ENCODE assay signal across 14 mouse cellular contexts in genomic region chr5:118574997-118575396, GRCm38 (mm10). TPM values are rescaled to one million over a fixed set of nuclear protein-coding genes. Genes with fewer than 3 reads are reported as not detected.
DNase-seq lines count a peak whose midpoint lies in the region; ATAC-seq and TF ChIP-seq lines count a peak whose summit lies in the region.
"Had no signal": no experiment of that assay in that cellular context is flagged by ENCODE, and none has a peak within 500 bp of the region (broad histone marks: within the 10 kb centered on the region; RNA-seq: fewer than 3 reads in every experiment).

No protein-coding gene starts in this region.

- no peaks in the 10 kb centered on the region for H3K36me3 ChIP-seq in heart, postnatal 0 days (replicated peaks; ENCODE audit: control insufficient read depth, insufficient read depth, low read length)
- no peaks in the 10 kb centered on the region for H3K36me3 ChIP-seq in heart, adult 2 months (ENCODE audit: control insufficient read depth, insufficient read depth, low read length)
- no peaks in the 10 kb centered on the region for H3K36me3 ChIP-seq in lung, postnatal 0 days (ENCODE audit: insufficient read depth, low read length)
- H3K36me3 ChIP-seq: hindbrain, embryonic 12.5 days; neural tube, embryonic 13.5 days; stomach, embryonic 15.5 days had no signal

- intact Hi-C loops in heart, adult 2 months (cut with DNase I), result no loop called here

- DNase-seq in heart, postnatal 0 days (ENCODE audit: low spot score), result no peak
- DNase-seq in heart, adult 2 months, result no peak
- DNase-seq in lung, postnatal 0 days (ENCODE audit: low spot score), result no peak
- no peak for DNase-seq in lung, postnatal 10 days
- peak; percentile 80 for DNase-seq in R1 (ENCODE audit: low read depth, low spot score)
- DNase-seq in kidney, postnatal 36 days, result no peak
- DNase-seq: embryo, embryonic 11 days; heart, adult 18-20 months; spleen, adult 18-20 months had no signal

- no peak overlapping the region for H3K27ac ChIP-seq in heart, postnatal 0 days (ENCODE audit: low read depth)
- no peak overlapping the region for H3K27ac ChIP-seq in heart, adult 2 months
- H3K27ac ChIP-seq in lung, postnatal 0 days (ENCODE audit: low read length), result no peak overlapping the region
- H3K27ac ChIP-seq: hindbrain, embryonic 12.5 days; neural tube, embryonic 13.5 days; stomach, embryonic 15.5 days had no signal

- 70% methylated on average over 7 of the region's 7 CpGs for WGBS in heart, postnatal 0 days
- 71% methylated on average over 7 of the region's 7 CpGs for WGBS in heart, adult 2 months
- WGBS in lung, postnatal 0 days, result 48% methylated on average over 7 of the region's 7 CpGs

- peak; percentile 11; the same call in 1 of the 2 replicates for TF ChIP-seq CTCF in heart, postnatal 0 days (IDR thresholded peaks at IDR 0.05; ENCODE audit: low read depth)
- no peak for TF ChIP-seq CTCF in heart, adult 2 months (IDR thresholded peaks at IDR 0.05)
- peak; percentile 38; the same call in 1 of the 2 replicates for TF ChIP-seq CTCF in lung, postnatal 0 days (IDR thresholded peaks at IDR 0.05)

- no peak for TF ChIP-seq EP300 in heart, postnatal 0 days (IDR thresholded peaks at IDR 0.05; ENCODE audit: low read depth)
- no peak for TF ChIP-seq EP300 in heart, adult 2 months (IDR thresholded peaks at IDR 0.05; ENCODE audit: insufficient read depth, low read depth, low read length)
- TF ChIP-seq EP300 in lung, postnatal 0 days (IDR thresholded peaks at IDR 0.05), result no peak

- no peak for TF ChIP-seq POLR2A in heart, adult 2 months (IDR thresholded peaks at IDR 0.05; ENCODE audit: insufficient read depth, low read depth, low read length)

- H3K27me3 ChIP-seq in heart, postnatal 0 days (ENCODE audit: control insufficient read depth, insufficient read depth, low read length), result no peaks in the 10 kb centered on the region
- H3K27me3 ChIP-seq in heart, adult 2 months (ENCODE audit: control insufficient read depth, insufficient read depth, low read length), result no peaks in the 10 kb centered on the region
- no peaks in the 10 kb centered on the region for H3K27me3 ChIP-seq in lung, postnatal 0 days (replicated peaks; ENCODE audit: insufficient read depth, low read length)
- H3K27me3 ChIP-seq: hindbrain, embryonic 12.5 days; neural tube, embryonic 13.5 days; stomach, embryonic 15.5 days had no signal

- no peak overlapping the region for H3K4me3 ChIP-seq in heart, postnatal 0 days (ENCODE audit: low read depth, low read length)
- H3K4me3 ChIP-seq in heart, adult 2 months, result no peak overlapping the region
- H3K4me3 ChIP-seq in lung, postnatal 0 days (ENCODE audit: low read depth, low read length), result no peak overlapping the region
- H3K4me3 ChIP-seq: hindbrain, embryonic 12.5 days; neural tube, embryonic 13.5 days; stomach, embryonic 15.5 days had no signal

- ATAC-seq in heart, postnatal 0 days (ENCODE audit: insufficient read depth, low read depth), result no peak
- ATAC-seq in lung, postnatal 0 days, result no peak
- ATAC-seq in megakaryocyte progenitor cell, adult 5-6 weeks (replicated peaks; ENCODE audit: poor library complexity), result peak; percentile 72
- no peak; the same call in 1 of the 2 replicates for ATAC-seq in monocyte, adult 5-6 weeks (replicated peaks; ENCODE audit: insufficient number of reproducible peaks, low FRiP score, low TSS enrichment, poor library complexity, severe bottlenecking)

- no peaks in the 10 kb centered on the region for H3K9me3 ChIP-seq in heart, postnatal 0 days (replicated peaks; ENCODE audit: control insufficient read depth, low read length)
- no peaks in the 10 kb centered on the region for H3K9me3 ChIP-seq in lung, postnatal 0 days (ENCODE audit: low read length)
- H3K9me3 ChIP-seq: hindbrain, embryonic 12.5 days; neural tube, embryonic 13.5 days; stomach, embryonic 15.5 days had no signal

- no peak overlapping the region for H3K4me2 ChIP-seq in heart, postnatal 0 days (ENCODE audit: low read depth, low read length)
- no peak overlapping the region for H3K4me2 ChIP-seq in lung, postnatal 0 days (replicated peaks; ENCODE audit: low read depth, low read length)
- H3K4me2 ChIP-seq: hindbrain, embryonic 12.5 days; neural tube, embryonic 13.5 days; stomach, embryonic 15.5 days had no signal

- no peak overlapping the region for H3K9ac ChIP-seq in heart, postnatal 0 days (replicated peaks; ENCODE audit: low read depth, low read length)
- H3K9ac ChIP-seq in heart, adult 2 months (ENCODE audit: low read depth, low read length), result no peak overlapping the region
- no peak overlapping the region for H3K9ac ChIP-seq in lung, postnatal 0 days (replicated peaks; ENCODE audit: low read depth)
- H3K9ac ChIP-seq: hindbrain, embryonic 12.5 days; stomach, embryonic 15.5 days had no signal

- H3K4me1 ChIP-seq in heart, postnatal 0 days (ENCODE audit: control insufficient read depth, insufficient read depth), result peaks cover 13% of the 10 kb centered on the region; the same call in 1 of the 2 replicates
- peaks cover 17% of the 10 kb centered on the region for H3K4me1 ChIP-seq in heart, adult 2 months (ENCODE audit: control insufficient read depth, insufficient read depth, low read length)
- H3K4me1 ChIP-seq in lung, postnatal 0 days (ENCODE audit: insufficient read depth, low read depth, low read length), result no peaks in the 10 kb centered on the region; the same call in 1 of the 2 replicates

- peaks cover 9% of the 10 kb centered on the region for H3K79me2 ChIP-seq in heart, adult 2 months (replicated peaks; ENCODE audit: control insufficient read depth, insufficient read depth, low read length)

RNA-seq across cellular contexts. Expression of gene Med13l, which starts 14.5 kb away (rescaled TPM):
- total RNA-seq in heart, postnatal 0 days (2014; rRNA removed; ENCODE audit: low replicate concordance), result 11.4 and 17.4 TPM in 2 replicates
- polyA plus RNA-seq in heart, postnatal 0 days (2015; fragmentation: Nextera tagmentation; extraction: Ambion mirVana), result 4.8 and 5.2 TPM in 2 replicates
- total RNA-seq in heart, adult 2 months (2021), result 10 to 100 TPM; 29.9 to 30.8 TPM
- 10.4 and 11.0 TPM in 2 replicates for polyA plus RNA-seq in heart, adult 2 months (2012; rRNA removed)
- 10.1 and 11.1 TPM in 2 replicates for polyA plus RNA-seq in lung, postnatal 0 days (2015; fragmentation: Nextera tagmentation; extraction: Ambion mirVana)
- total RNA-seq in megakaryocyte progenitor cell, adult 5-6 weeks (2015), result 27.3 and 32.4 TPM in 2 replicates
- 24.0 and 26.3 TPM in 2 replicates for total RNA-seq in megakaryocyte progenitor cell, adult 5-6 weeks (2017)
- 38.0 to 65.2 TPM (median 41.5 TPM) in 3 replicates for total RNA-seq in monocyte, adult 5-6 weeks (2017)
